Mouse (Mus musculus) forebrain, embryonic 14.5 days (tissue): ENCODE measurements at regions not wholly inside any gene's neighbourhood (a gene's known extent, or its start where the extent isn't known, plus 50 kb on each side); places are given as distances from the start of the nearest gene placed in this dataset.
A peak's percentile ranks its signal among the peaks of the same experiment; 100 is the strongest.

Source experiments
- ATAC-seq: fragments of 200-750 bp; cut with Nextera tagmentation; 2 replicates; pipeline ENCODE4 v1.8.0; 2017; ENCODE audit warnings: mild to moderate bottlenecking, moderate library complexity
- DNase-seq: peaks from one replicate; pipeline ENCODE4 v3.0.0-alpha.2; 2015; ENCODE audit warnings: low spot score
- H3K27ac ChIP-seq: fragments of 300-500 bp; sonication (generic); 2 replicates; pipeline ENCODE4 v1.5.1; 2014; ENCODE audit warnings: low read depth, mild to moderate bottlenecking, control low read depth, low read length, moderate library complexity
- H3K27me3 ChIP-seq: fragments of 300-500 bp; sonication (generic); replicated peaks from 2 replicates; pipeline ENCODE4 v1.6.1; 2014; ENCODE audit warnings: low read length, control low read depth, mixed read lengths; ENCODE audit not compliant: control insufficient read depth, insufficient read depth
- H3K36me3 ChIP-seq: fragments of 300-500 bp; sonication (generic); 2 replicates; pipeline ENCODE4 v1.6.1; 2014; ENCODE audit warnings: low read length, control low read depth; ENCODE audit not compliant: control insufficient read depth, insufficient read depth
- H3K4me1 ChIP-seq: fragments of 300-500 bp; sonication (generic); 2 replicates; pipeline ENCODE4 v1.6.1; 2014; ENCODE audit warnings: antibody characterized with exemption, low read length, control low read depth; ENCODE audit not compliant: control insufficient read depth, insufficient read depth
- H3K4me2 ChIP-seq: fragments of 300-500 bp; sonication (generic); 2 replicates; pipeline ENCODE4 v1.6.1; 2014; ENCODE audit warnings: mild to moderate bottlenecking, control low read depth, low read length
- H3K4me3 ChIP-seq: fragments of 300-500 bp; sonication (generic); 2 replicates; pipeline ENCODE4 v1.5.1; 2014; ENCODE audit warnings: low read depth, low read length, control low read depth
- H3K9ac ChIP-seq: fragments of 300-500 bp; sonication (generic); 2 replicates; pipeline ENCODE4 v1.6.1; 2014; ENCODE audit warnings: mild to moderate bottlenecking, low read length, control low read depth, moderate library complexity
- H3K9me3 ChIP-seq: fragments of 300-500 bp; sonication (generic); replicated peaks from 2 replicates; pipeline ENCODE4 v1.6.1; 2016; ENCODE audit warnings: low read length, control low read depth, mixed read lengths; ENCODE audit not compliant: control insufficient read depth
- WGBS: fragments of 180-500 bp; shearing (Covaris S2); extraction: QIAGEN DNeasy Blood & Tissue Kit; methylation state at CpG from one replicate; pipeline ENCODE4 v1.1.7; 2014; 5-methylcytosine and 5-hydroxymethylcytosine counted together

GRCm38 (mm10) chr3:83576155-83576554 lies 190.0 kb upstream of the Sfrp2 start:
- H3K9me3 ChIP-seq, result no peaks in the 10 kb centered on the region
- no peak for ATAC-seq
- H3K4me3 ChIP-seq, result no peak overlapping the region
- no peak overlapping the region for H3K27ac ChIP-seq
- WGBS, result 91% methylated on average over 2 of the region's 2 CpGs
- H3K27me3 ChIP-seq, result no peaks in the 10 kb centered on the region
- H3K4me1 ChIP-seq, result no peaks in the 10 kb centered on the region
- no peaks in the 10 kb centered on the region for H3K36me3 ChIP-seq
- DNase-seq, result no peak
- H3K4me2 ChIP-seq, result no peak overlapping the region
- H3K9ac ChIP-seq, result no peak overlapping the region

- peak; percentile 48; the same call in 1 of the 2 replicates for ATAC-seq
- Histone ChIP-seq H3K4me3 (no peak overlapping the region), H3K4me1 (no peaks in the 10 kb centered on the region), H3K9me3 (no peaks in the 10 kb centered on the region), H3K27ac (no peak overlapping the region), H3K9ac (no peak overlapping the region), H3K27me3 (no peaks in the 10 kb centered on the region), H3K4me2 (no peak overlapping the region), H3K36me3 (no peaks in the 10 kb centered on the region)
- DNase-seq, result peak; percentile 28
- 64% methylated on average over 4 of the region's 4 CpGs for WGBS
Observed at GRCm38 (mm10) chr3:83580766-83581165, 185.4 kb upstream of the Sfrp2 start.

DNA sequence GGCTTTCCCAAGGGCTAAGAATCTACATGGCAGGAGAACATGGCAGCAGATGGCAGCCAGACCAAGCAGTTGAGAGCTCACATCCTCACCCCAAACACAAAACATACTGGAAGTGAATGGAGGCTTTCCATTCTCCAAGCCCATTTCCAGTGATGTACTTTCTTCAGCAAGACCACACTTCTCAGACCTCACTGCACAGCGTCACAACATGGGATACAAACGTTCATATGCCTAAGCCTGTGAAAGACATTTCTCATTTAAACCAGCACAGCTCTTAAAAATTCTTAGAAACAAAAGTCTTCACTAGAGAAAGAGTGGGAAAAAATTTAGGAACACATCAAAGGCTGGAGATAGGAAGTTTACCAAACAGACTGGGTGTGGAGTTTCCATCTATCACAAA lies 183.9 kb upstream of the Sfrp2 start:
- Histone ChIP-seq H3K4me3 (no peak overlapping the region), H3K27ac (no peak overlapping the region), H3K36me3 (no peaks in the 10 kb centered on the region), H3K4me2 (no peak overlapping the region), H3K27me3 (no peaks in the 10 kb centered on the region), H3K9me3 (no peaks in the 10 kb centered on the region), H3K4me1 (no peaks in the 10 kb centered on the region), H3K9ac (no peak overlapping the region)
- WGBS, result 86% methylated on average over 2 of the region's 2 CpGs
- no peak for DNase-seq
- no peak for ATAC-seq

GRCm38 (mm10) chr3:83583071-83583672 lies 182.9 kb upstream of the Sfrp2 start:
- ATAC-seq (peak; percentile 40; the same call in 1 of the 2 replicates), DNase-seq (no peak)
- no peak overlapping the region for H3K9ac ChIP-seq
- H3K9me3 ChIP-seq, result no peaks in the 10 kb centered on the region
- H3K36me3 ChIP-seq, result no peaks in the 10 kb centered on the region
- no peak overlapping the region for H3K27ac ChIP-seq
- no peak overlapping the region for H3K4me2 ChIP-seq
- H3K4me3 ChIP-seq, result no peak overlapping the region
- no peaks in the 10 kb centered on the region for H3K4me1 ChIP-seq
- no peaks in the 10 kb centered on the region for H3K27me3 ChIP-seq
- 36% methylated on average over 8 of the region's 8 CpGs for WGBS

GRCm38 (mm10) chr3:83586086-83586485 lies 180.0 kb upstream of the Sfrp2 start:
- H3K9ac ChIP-seq, result no peak overlapping the region
- no peak overlapping the region for H3K4me2 ChIP-seq
- ATAC-seq (no peak), DNase-seq (no peak)
- no peaks in the 10 kb centered on the region for H3K27me3 ChIP-seq
- H3K4me3 ChIP-seq, result no peak overlapping the region
- no peaks in the 10 kb centered on the region for H3K36me3 ChIP-seq
- 29% methylated on average over 5 of the region's 5 CpGs for WGBS
- H3K9me3 ChIP-seq, result no peaks in the 10 kb centered on the region
- no peak overlapping the region for H3K27ac ChIP-seq
- peaks cover 4% of the 10 kb centered on the region; the same call in 1 of the 2 replicates for H3K4me1 ChIP-seq

GRCm38 (mm10) chr3:83586551-83586950 lies 179.6 kb upstream of the Sfrp2 start:
- Histone ChIP-seq H3K4me3 (no peak overlapping the region), H3K9me3 (no peaks in the 10 kb centered on the region), H3K36me3 (no peaks in the 10 kb centered on the region), H3K9ac (no peak overlapping the region), H3K27me3 (no peaks in the 10 kb centered on the region), H3K4me1 (peaks cover 4% of the 10 kb centered on the region; the same call in 1 of the 2 replicates), H3K4me2 (no peak overlapping the region), H3K27ac (no peak overlapping the region)
- ATAC-seq, result no peak
- 49% methylated on average over 4 of the region's 4 CpGs for WGBS
- peak; percentile 52 for DNase-seq

- DNase-seq (peak; percentile 53), ATAC-seq (peak; percentile 75)
- 12% methylated on average over 8 of the region's 8 CpGs for WGBS
- Histone ChIP-seq H3K36me3 (no peaks in the 10 kb centered on the region), H3K9me3 (no peaks in the 10 kb centered on the region), H3K27ac (no peak overlapping the region), H3K4me1 (peaks cover 4% of the 10 kb centered on the region; the same call in 1 of the 2 replicates), H3K9ac (no peak overlapping the region), H3K4me3 (no peak overlapping the region), H3K4me2 (no peak overlapping the region), H3K27me3 (no peaks in the 10 kb centered on the region)
Observed at GRCm38 (mm10) chr3:83589127-83589526, 177.0 kb upstream of the Sfrp2 start.

DNA sequence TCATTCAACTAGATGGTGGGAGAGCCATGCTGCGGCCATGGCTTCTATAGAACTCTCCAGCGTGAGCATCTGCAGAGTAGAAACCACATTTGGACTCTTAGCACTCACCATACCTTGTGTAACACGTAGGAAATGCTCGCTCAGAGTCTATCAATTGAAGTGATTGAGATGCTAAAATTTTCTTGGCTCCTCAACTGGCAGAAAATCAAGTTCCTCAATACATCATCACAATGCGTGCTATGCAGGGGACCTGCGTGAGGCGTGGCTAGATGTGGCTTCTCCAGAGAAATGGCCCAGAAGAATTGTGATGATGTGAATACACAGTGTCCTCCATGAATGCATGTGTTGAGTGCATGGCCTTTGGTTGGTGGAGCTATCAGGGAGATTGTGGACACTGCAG lies 174.9 kb upstream of the Sfrp2 start:
- WGBS, result 92% methylated on average over 7 of the region's 7 CpGs
- Histone ChIP-seq H3K4me3 (no peak overlapping the region), H3K9me3 (no peaks in the 10 kb centered on the region), H3K27ac (no peak overlapping the region), H3K4me1 (peaks cover 4% of the 10 kb centered on the region; the same call in 1 of the 2 replicates), H3K9ac (no peak overlapping the region), H3K27me3 (no peaks in the 10 kb centered on the region), H3K36me3 (no peaks in the 10 kb centered on the region), H3K4me2 (no peak overlapping the region)
- no peak for DNase-seq
- ATAC-seq, result no peak

GRCm38 (mm10) chr3:83593321-83593720 lies 172.8 kb upstream of the Sfrp2 start:
- no peak overlapping the region for H3K27ac ChIP-seq
- no peak for DNase-seq
- H3K27me3 ChIP-seq, result no peaks in the 10 kb centered on the region
- no peaks in the 10 kb centered on the region for H3K9me3 ChIP-seq
- no peak overlapping the region for H3K9ac ChIP-seq
- ATAC-seq, result no peak
- H3K36me3 ChIP-seq, result no peaks in the 10 kb centered on the region
- H3K4me2 ChIP-seq, result no peak overlapping the region
- WGBS, result 86% methylated on average over 5 of the region's 5 CpGs
- H3K4me3 ChIP-seq, result no peak overlapping the region
- H3K4me1 ChIP-seq, result peaks cover 4% of the 10 kb centered on the region; the same call in 1 of the 2 replicates
